Mouse (Mus musculus): Measurements from ENCODE around the gene Senp6. TPM values are rescaled to one million over a fixed set of nuclear protein-coding genes. Genes with fewer than 3 reads are reported as not detected.

The Senp6 gene
- polyA plus RNA-seq, 1 experiment: 24.9 TPM

- Histone ChIP-seq H3K27me3 (ENCODE audit: control insufficient read depth, insufficient read depth, insufficient read length) (no peaks in the 10 kb centered on the region), H3K79me2 (ENCODE audit: control insufficient read depth, insufficient read depth) (no peaks in the 10 kb centered on the region), H3K36me3 (ENCODE audit: control insufficient read depth, insufficient read depth) (no peaks in the 10 kb centered on the region), H3K4me2 (ENCODE audit: low read depth) (no peak overlapping the region), H3K4me3 (no peak overlapping the region), H3ac (ENCODE audit: control insufficient read depth, insufficient read length) (no peak overlapping the region)
- no peak for TF ChIP-seq TCF12 (IDR thresholded peaks at IDR 0.05; ENCODE audit: insufficient read depth, poor library complexity, severe bottlenecking)
- TF ChIP-seq SRF (IDR thresholded peaks at IDR 0.05; ENCODE audit: control insufficient read depth, insufficient read length, low read depth): no peak
- TF ChIP-seq MAX (IDR thresholded peaks at IDR 0.05; ENCODE audit: low read depth): no peak
- no peak for TF ChIP-seq MYOG (IDR thresholded peaks at IDR 0.05; ENCODE audit: control insufficient read depth in 1 of 3, insufficient read depth in 1 of 3, insufficient read length in 2 of 3, low read depth in 2 of 3)
- no peak for TF ChIP-seq POLR2A (IDR thresholded peaks at IDR 0.05; ENCODE audit: insufficient read length, low read depth)
Measured at GRCm38 (mm10) chr9:80192324-80192723, 125.6 kb downstream of the Senp6 start.

GRCm38 (mm10) chr9:80194446-80194845 is 127.7 kb downstream of the Senp6 start:
- Histone ChIP-seq H3ac (ENCODE audit: control insufficient read depth, insufficient read length) (no peak overlapping the region), H3K79me2 (ENCODE audit: control insufficient read depth, insufficient read depth) (no peaks in the 10 kb centered on the region), H3K4me2 (ENCODE audit: low read depth) (no peak overlapping the region), H3K36me3 (ENCODE audit: control insufficient read depth, insufficient read depth) (no peaks in the 10 kb centered on the region), H3K4me3 (no peak overlapping the region), H3K27me3 (ENCODE audit: control insufficient read depth, insufficient read depth, insufficient read length) (no peaks in the 10 kb centered on the region)
- TF ChIP-seq POLR2AphosphoS2 (IDR thresholded peaks at IDR 0.05; ENCODE audit: insufficient read length, low read depth) (no peak), MYOG (IDR thresholded peaks at IDR 0.05; ENCODE audit: control insufficient read depth in 1 of 3, insufficient read depth in 1 of 3, insufficient read length in 2 of 3, low read depth in 2 of 3) (no peak), MYOD1 (IDR thresholded peaks at IDR 0.05; ENCODE audit: control insufficient read depth in 1 of 3, insufficient read length in 2 of 3, low read depth in 2 of 3) (no peak), TCF3 (IDR thresholded peaks at IDR 0.05; ENCODE audit: insufficient read length, low read depth) (no peak), CEBPB (IDR thresholded peaks at IDR 0.05; ENCODE audit: insufficient read depth, poor library complexity, severe bottlenecking) (no peak), POLR2A (IDR thresholded peaks at IDR 0.05; ENCODE audit: insufficient read length, low read depth) (no peak), SRF (IDR thresholded peaks at IDR 0.05; ENCODE audit: control insufficient read depth, insufficient read length, low read depth) (no peak), REST (IDR thresholded peaks at IDR 0.05; ENCODE audit: insufficient read depth, insufficient read length) (no peak), TCF12 (IDR thresholded peaks at IDR 0.05; ENCODE audit: insufficient read depth, poor library complexity, severe bottlenecking) (no peak), MAX (IDR thresholded peaks at IDR 0.05; ENCODE audit: low read depth) (no peak), USF1 (IDR thresholded peaks at IDR 0.05; ENCODE audit: low read depth) (no peak), E2F4 (IDR thresholded peaks at IDR 0.05; ENCODE audit: insufficient read depth) (no peak)

Other genes starting within 250 kb of the Senp6 start
- 7.0 TPM for gene Filip1, start 54.1 kb upstream of the Senp6 start, polyA plus RNA-seq (2012; fragmentation: generic; extraction: Trizol)
- gene Myo6, start 98.1 kb downstream of the Senp6 start, polyA plus RNA-seq (2012; fragmentation: generic; extraction: Trizol): 4.1 TPM

Measured in myocyte (in vitro differentiated cells).